Mouse (Mus musculus) C3H10T1/2 (cell line): ENCODE data around the gene Slc44a4. TPM values are rescaled to one million over a fixed set of nuclear protein-coding genes. Genes with fewer than 3 reads are reported as not detected.

Experiments used
- polyA plus RNA-seq, 2 experiments: library from polyadenylated mRNA; unstranded; fragments of >200 nt; fragmentation: generic; extraction: Trizol; gene quantifications; one replicate each; pipeline ENCODE4 v1.2.1; 2012; ENCODE audit warnings: missing spikeins in 2 of 2

The Slc44a4 gene
- polyA plus RNA-seq, result not detected

GRCm38 (mm10) chr17:34913930-34914665 lies at the start of gene Slc44a4:
Gene Slc44a4 (plus strand): TSS chr17:34914466.

GRCm38 (mm10) chr17:34879336-34879879 lies 34.9 kb upstream of the Slc44a4 start, which contains the start of gene Zbtb12:
Gene Zbtb12 (plus strand): TSS chr17:34879483.

GRCm38 (mm10) chr17:34881683-34882310 lies 32.5 kb upstream of the Slc44a4 start, which contains the start of gene Gm20547:
Gene Gm20547 (minus strand): TSS chr17:34882042.

GRCm38 (mm10) chr17:34898160-34898586 lies 16.1 kb upstream of the Slc44a4 start, which contains the start of the genes C2 and Ehmt2:
Gene C2 (minus strand): TSS chr17:34898265.
Gene Ehmt2 (plus strand): TSS chr17:34898469.

GRCm38 (mm10) chr17:34931061-34931734 lies 16.9 kb downstream of the Slc44a4 start, which contains the start of gene Neu1:
Gene Neu1 (plus strand): TSS chr17:34931253.

GRCm38 (mm10) chr17:34959130-34959778 lies 45.0 kb downstream of the Slc44a4 start, which contains the start of gene Hspa1b:
Gene Hspa1b (minus strand): TSS chr17:34959238.

GRCm38 (mm10) chr17:34969822-34970221 lies 55.6 kb downstream of the Slc44a4 start, which contains the start of gene Gm20481:
Gene Gm20481 (plus strand): TSS chr17:34969912.

GRCm38 (mm10) chr17:34972069-34972749 lies 57.9 kb downstream of the Slc44a4 start, which contains the start of the genes Hspa1a and Hspa1l:
Gene Hspa1a (minus strand): TSS chr17:34972156.
Gene Hspa1l (plus strand): TSS chr17:34972703.

Other genes starting within 250 kb of the Slc44a4 start
- under 1 TPM; 0.04 to 0.46 TPM for gene Tnxb, start 243.9 kb upstream of the Slc44a4 start, polyA plus RNA-seq
- gene C4b, start 170.6 kb upstream of the Slc44a4 start, polyA plus RNA-seq, result 1 to 10 TPM in 1 of 2 experiments, under 1 TPM in 1; 0.07 to 1.3 TPM
- gene Cyp21a1, start 109.9 kb upstream of the Slc44a4 start, polyA plus RNA-seq, result under 1 TPM in 1 of 2 experiments, not detected in 1; 0.09 TPM
- 10 to 100 TPM; 38.4 to 44.5 TPM for gene Stk19, start 77.5 kb upstream of the Slc44a4 start, polyA plus RNA-seq
- gene Dxo, start 77.4 kb upstream of the Slc44a4 start, polyA plus RNA-seq, result 10 to 100 TPM; 47.7 to 51.0 TPM
- 10 to 100 TPM; 19.7 to 48.2 TPM for gene Skiv2l, start 64.3 kb upstream of the Slc44a4 start, polyA plus RNA-seq
- 100 to 1,000 TPM in 1 of 2 experiments, 10 to 100 TPM in 1; 65.1 to 134 TPM for gene Nelfe, start 64.1 kb upstream of the Slc44a4 start, polyA plus RNA-seq
- 1 to 10 TPM in 1 of 2 experiments, under 1 TPM in 1; 0.09 to 1.2 TPM for gene Cfb, start 51.9 kb upstream of the Slc44a4 start, polyA plus RNA-seq
- gene Zbtb12, start 35.0 kb upstream of the Slc44a4 start, polyA plus RNA-seq, result 10 to 100 TPM in 1 of 2 experiments, 1 to 10 TPM in 1; 7.9 to 21.3 TPM
- not detected for gene Gm20547, start 32.4 kb upstream of the Slc44a4 start, polyA plus RNA-seq
- under 1 TPM; 0.44 to 0.51 TPM for gene C2, start 16.2 kb upstream of the Slc44a4 start, polyA plus RNA-seq
- gene Ehmt2, start 16.0 kb upstream of the Slc44a4 start, polyA plus RNA-seq, result 100 to 1,000 TPM; 206 to 224 TPM
- 10 to 100 TPM in 1 of 2 experiments, 1 to 10 TPM in 1; 6.2 to 20.0 TPM for gene Neu1, start 16.8 kb downstream of the Slc44a4 start, polyA plus RNA-seq
- 10 to 100 TPM in 1 of 2 experiments, 1 to 10 TPM in 1; 5.1 to 34.0 TPM for gene Hspa1b, start 44.8 kb downstream of the Slc44a4 start, polyA plus RNA-seq
- gene Gm20481, start 55.4 kb downstream of the Slc44a4 start, polyA plus RNA-seq, result not detected
- under 1 TPM; 0.08 to 0.32 TPM for gene Hspa1a, start 57.7 kb downstream of the Slc44a4 start, polyA plus RNA-seq
- 1 to 10 TPM in 1 of 2 experiments, under 1 TPM in 1; 0.16 to 1.9 TPM for gene Hspa1l, start 58.2 kb downstream of the Slc44a4 start, polyA plus RNA-seq
- gene Lsm2, start 67.4 kb downstream of the Slc44a4 start, polyA plus RNA-seq, result 100 to 1,000 TPM in 1 of 2 experiments, 10 to 100 TPM in 1; 85.9 to 302 TPM
- 100 to 1,000 TPM; 118 to 278 TPM for gene Vars, start 86.5 kb downstream of the Slc44a4 start, polyA plus RNA-seq
- gene Vwa7, start 102.1 kb downstream of the Slc44a4 start, polyA plus RNA-seq, result under 1 TPM; 0.02 to 0.09 TPM
- 1 to 10 TPM in 1 of 2 experiments, under 1 TPM in 1; 0.81 to 2.6 TPM for gene Sapcd1, start 113.5 kb downstream of the Slc44a4 start, polyA plus RNA-seq
- gene Msh5, start 132.3 kb downstream of the Slc44a4 start, polyA plus RNA-seq, result 1 to 10 TPM; 2.2 to 3.3 TPM
- 100 to 1,000 TPM; 603 to 758 TPM for gene Clic1, start 135.5 kb downstream of the Slc44a4 start, polyA plus RNA-seq
- 100 to 1,000 TPM in 1 of 2 experiments, 10 to 100 TPM in 1; 66.2 to 309 TPM for gene Ddah2, start 144.6 kb downstream of the Slc44a4 start, polyA plus RNA-seq
- gene Ly6g6c, start 150.9 kb downstream of the Slc44a4 start, polyA plus RNA-seq, result 1 to 10 TPM in 1 of 2 experiments, under 1 TPM in 1; 0.11 to 1.9 TPM
- gene Mpig6b, start 151.7 kb downstream of the Slc44a4 start, polyA plus RNA-seq, result under 1 TPM in 1 of 2 experiments, not detected in 1; 0.14 TPM
- not detected for gene Ly6g6e, start 162.4 kb downstream of the Slc44a4 start, polyA plus RNA-seq
- gene Ly6g6d, start 163.6 kb downstream of the Slc44a4 start, polyA plus RNA-seq, result not detected
- not detected for gene Ly6g6f, start 171.1 kb downstream of the Slc44a4 start, polyA plus RNA-seq
- gene Abhd16a, start 174.8 kb downstream of the Slc44a4 start, polyA plus RNA-seq, result 100 to 1,000 TPM in 1 of 2 experiments, 10 to 100 TPM in 1; 38.3 to 112 TPM
- not detected for gene Ly6g5c, start 193.8 kb downstream of the Slc44a4 start, polyA plus RNA-seq
- gene Ly6g5b, start 201.0 kb downstream of the Slc44a4 start, polyA plus RNA-seq, result under 1 TPM; 0.12 to 0.45 TPM
- gene Gpank1, start 207.0 kb downstream of the Slc44a4 start, polyA plus RNA-seq, result 10 to 100 TPM; 21.2 to 31.6 TPM
- gene Csnk2b, start 207.6 kb downstream of the Slc44a4 start, polyA plus RNA-seq, result 100 to 1,000 TPM; 326 to 608 TPM
- 10 to 100 TPM in 1 of 2 experiments, 1 to 10 TPM in 1; 6.0 to 17.0 TPM for gene D17H6S53E, start 211.9 kb downstream of the Slc44a4 start, polyA plus RNA-seq
- under 1 TPM in 1 of 2 experiments, not detected in 1; 0.44 TPM for gene Apom, start 217.6 kb downstream of the Slc44a4 start, polyA plus RNA-seq
- 100 to 1,000 TPM; 261 to 413 TPM for gene Bag6, start 220.7 kb downstream of the Slc44a4 start, polyA plus RNA-seq